ENCODE assay signal across 17 mouse cellular contexts in genomic region chr6:36816666-36817065, GRCm38 (mm10). TPM values are rescaled to one million over a fixed set of nuclear protein-coding genes. Genes with fewer than 3 reads are reported as not detected.
DNase-seq lines count a peak whose midpoint lies in the region; TF ChIP-seq lines count a peak whose summit lies in the region.
"Had no signal": no experiment of that assay in that cellular context is flagged by ENCODE, and none has a peak within 500 bp of the region (broad histone marks: within the 10 kb centered on the region; RNA-seq: fewer than 3 reads in every experiment).

No protein-coding gene starts in this region.

- peak overlapping the region; percentile 22 for H3K27ac ChIP-seq in left cerebral cortex, adult 2 months
- H3K27ac ChIP-seq: embryonic facial prominence, embryonic 10.5 days; forebrain, embryonic 13.5 days; heart, adult 2 months; hindbrain, embryonic 10.5 days; hindbrain, embryonic 14.5 days; intestine, embryonic 15.5 days had no signal

- intact Hi-C loops in left cerebral cortex, adult 2 months (cut with DNase I), result loop anchor here (2.0 to 10.0 kb wide), 3 partner anchors 26 to 218 kb away; no protein-coding TSS in a partner anchor
- intact Hi-C loops in gastrocnemius, postnatal 36 days (cut with DNase I), result no loop called here

- no peak overlapping the region for H3K4me3 ChIP-seq in left cerebral cortex, adult 2 months
- H3K4me3 ChIP-seq: embryonic facial prominence, embryonic 10.5 days; forebrain, embryonic 13.5 days; heart, adult 2 months; hindbrain, embryonic 10.5 days; intestine, embryonic 15.5 days had no signal

- DNase-seq in adrenal gland, postnatal 25 days, result peak; percentile 20
- no peak for DNase-seq in adrenal gland, postnatal 4 days (ENCODE audit: low spot score in 2 of 2)
- no peak for DNase-seq in left cerebral cortex, adult 2 months (ENCODE audit: extremely low spot score in 1 of 2, low spot score in 2 of 2)
- DNase-seq in left cerebral cortex, adult 8-10 months (ENCODE audit: low spot score in 2 of 2), result no peak
- DNase-seq in MN1 (ENCODE audit: low spot score), result peak; percentile 14
- no peak for DNase-seq in gastrocnemius, postnatal 36 days
- DNase-seq in ovary, postnatal 36 days (ENCODE audit: low spot score), result no peak
- DNase-seq: cerebellum, adult 2 months; cerebellum, postnatal 10 days; heart, adult 2 months; kidney, adult 18-20 months had no signal

- no peak for TF ChIP-seq CTCF in left cerebral cortex, adult 2 months (IDR thresholded peaks at IDR 0.05)

RNA-seq across cellular contexts. Expression of gene Ptn, which starts 6.6 kb away (rescaled TPM):
- total RNA-seq in adrenal gland, postnatal 25 days (2021), result 48.5 and 67.4 TPM in 2 replicates
- 100 to 1,000 TPM in 1 of 2 experiments, 10 to 100 TPM in 1; 99.9 to 148 TPM for total RNA-seq in adrenal gland, postnatal 4 days (2021)
- 100 to 1,000 TPM; 358 to 392 TPM for total RNA-seq in left cerebral cortex, adult 2 months (2021)
- 100 to 1,000 TPM; 297 to 351 (median 316) TPM for total RNA-seq in left cerebral cortex, adult 8-10 months (2022)
- 1 to 10 TPM; 1.9 to 2.1 TPM for total RNA-seq in gastrocnemius, postnatal 36 days (2021)
- total RNA-seq: G1E had no signal

Comparison
In these comparisons a context has a peak if more than half of its experiments do, and no peak if none do; other contexts are left out.
1. DNase-seq: peak in adrenal gland, postnatal 25 days (single experiment) and MN1 (single experiment); none in adrenal gland, postnatal 4 days (0 of 2), left cerebral cortex, adult 2 months (0 of 2), left cerebral cortex, adult 8-10 months (0 of 2), gastrocnemius, postnatal 36 days (0 of 2) and ovary, postnatal 36 days (single experiment).
2. RNA of gene Ptn, which starts 6.6 kb away (total RNA-seq): 358 to 392 TPM in left cerebral cortex, adult 2 months, 297 to 351 TPM in left cerebral cortex, adult 8-10 months, 99.9 to 148 TPM in adrenal gland, postnatal 4 days and 48.5 to 67.4 TPM in adrenal gland, postnatal 25 days; 1.9 to 2.1 TPM in gastrocnemius, postnatal 36 days; every median in the first group is over 10 times any median in the second.